Mouse (Mus musculus) olfactory bulb, adult 2 months (tissue): ENCODE measurements around the gene Prr18.

Source experiments
- CTCF ChIP-seq: fragments of 200-500 bp; IDR thresholded peaks from 2 replicates; pipeline ENCODE4 v1.5.1; 2012; ENCODE audit warnings: low read depth, mild to moderate bottlenecking, low read length, moderate library complexity; ENCODE audit not compliant: insufficient read depth
- POLR2A ChIP-seq: fragments of 200-500 bp; IDR thresholded peaks from 2 replicates; pipeline ENCODE4 v1.6.1; 2012; ENCODE audit warnings: mild to moderate bottlenecking, low read depth, low read length, moderate library complexity; ENCODE audit not compliant: insufficient read depth

- TF ChIP-seq CTCF (no peak), POLR2A (no peak)
These were observed 46.5 kb upstream of the Prr18 start for GRCm38 (mm10) chr17:8290736-8291135.
